Mouse (Mus musculus) hindbrain, postnatal 0 days (tissue): ENCODE measurements at regions not wholly inside any gene's neighbourhood (a gene's known extent, or its start where the extent isn't known, plus 50 kb on each side); places are given as distances from the start of the nearest gene placed in this dataset.

Experiments used
- ATAC-seq: fragments of 200-750 bp; cut with Nextera tagmentation; 2 replicates; pipeline ENCODE4 v1.8.0; 2017; ENCODE audit warnings: mild to moderate bottlenecking, moderate TSS enrichment, moderate library complexity
- DNase-seq: peaks from one replicate; pipeline ENCODE4 v3.0.0-alpha.2; 2015; ENCODE audit warnings: low spot score
- H3K27ac ChIP-seq: fragments of 300-500 bp; sonication (generic); 2 replicates; pipeline ENCODE4 v1.5.1; 2014; ENCODE audit warnings: mild to moderate bottlenecking
- H3K27me3 ChIP-seq: fragments of 300-500 bp; sonication (generic); 2 replicates; pipeline ENCODE4 v1.6.1; 2014; ENCODE audit warnings: low read length, mixed read lengths; ENCODE audit not compliant: insufficient read depth
- H3K36me3 ChIP-seq: fragments of 300-500 bp; sonication (generic); 2 replicates; pipeline ENCODE4 v1.6.1; 2014; ENCODE audit warnings: low read length, mixed read lengths; ENCODE audit not compliant: insufficient read depth
- H3K4me1 ChIP-seq: fragments of 300-500 bp; sonication (generic); 2 replicates; pipeline ENCODE4 v1.6.1; 2014; ENCODE audit warnings: antibody characterized with exemption, low read length, mixed read lengths; ENCODE audit not compliant: insufficient read depth
- H3K4me2 ChIP-seq: fragments of 300-500 bp; sonication (generic); 2 replicates; pipeline ENCODE4 v1.6.1; 2014; ENCODE audit warnings: low read depth, mild to moderate bottlenecking, low read length, moderate library complexity, mixed read lengths
- H3K4me3 ChIP-seq: fragments of 300-500 bp; sonication (generic); 2 replicates; pipeline ENCODE4 v1.5.1; 2014; ENCODE audit warnings: low read length
- H3K9ac ChIP-seq: fragments of 300-500 bp; sonication (generic); replicated peaks from 2 replicates; pipeline ENCODE4 v1.6.1; 2014; ENCODE audit warnings: mild to moderate bottlenecking, low read length, moderate library complexity, mixed read lengths
- H3K9me3 ChIP-seq: fragments of 300-500 bp; sonication (generic); 2 replicates; pipeline ENCODE4 v1.6.1; 2016; ENCODE audit warnings: low read length, mixed read lengths
- CTCF ChIP-seq: IDR thresholded peaks from 2 replicates; pipeline ENCODE4 v1.5.1; 2016; ENCODE audit warnings: antibody characterized with exemption, control low read depth, low read depth
- WGBS: fragments of 180-500 bp; shearing (Covaris S2); extraction: QIAGEN DNeasy Blood & Tissue Kit; methylation state at CpG from one replicate; pipeline ENCODE4 v1.1.7; 2014; 5-methylcytosine and 5-hydroxymethylcytosine counted together
- microRNA-seq, 2 experiments: library from miRNA; unstranded; fragments of <30 nt; microRNA quantifications; one replicate each; pipeline ENCODE4; 2016

- WGBS = 86% methylated on average over 7 of the region's 7 CpGs
- Histone ChIP-seq H3K36me3 (no peaks in the 10 kb centered on the region), H3K9ac (no peak overlapping the region), H3K27me3 (no peaks in the 10 kb centered on the region), H3K9me3 (no peaks in the 10 kb centered on the region), H3K4me1 (no peaks in the 10 kb centered on the region), H3K4me3 (no peak overlapping the region), H3K27ac (no peak overlapping the region), H3K4me2 (no peak overlapping the region)
- TF ChIP-seq CTCF = no peak
- ATAC-seq (no peak), DNase-seq (no peak)
These were observed 72.0 kb upstream of the Prox1 start for GRCm38 (mm10) chr1:190242526-190242925.

DNA sequence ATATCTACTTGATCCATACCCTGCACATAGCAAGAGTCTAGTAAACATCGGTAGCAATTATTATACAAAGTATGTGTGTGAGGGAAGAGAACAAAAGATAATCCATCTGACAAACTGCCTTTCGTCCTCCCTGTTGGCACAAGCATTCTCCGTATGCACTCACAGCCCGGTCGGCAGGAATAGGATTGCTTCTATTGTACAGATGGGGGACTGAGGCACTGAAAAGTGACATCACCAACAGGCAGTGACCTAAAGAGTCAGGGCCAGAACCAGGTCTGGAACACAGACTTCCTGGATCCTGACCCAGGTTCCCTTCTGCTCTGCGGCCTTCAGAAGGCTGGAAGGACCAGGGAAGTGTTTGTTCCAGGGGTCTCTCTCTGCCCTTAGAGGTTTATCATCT, 69.3 kb upstream of the Prox1 start:
- TF ChIP-seq CTCF = no peak
- DNase-seq (no peak), ATAC-seq (no peak)
- no peak overlapping the region for H3K9ac ChIP-seq
- H3K4me1 ChIP-seq = no peaks in the 10 kb centered on the region
- no peaks in the 10 kb centered on the region for H3K27me3 ChIP-seq
- no peak overlapping the region for H3K4me2 ChIP-seq
- WGBS = 72% methylated on average over 6 of the region's 6 CpGs
- no peaks in the 10 kb centered on the region for H3K9me3 ChIP-seq
- H3K4me3 ChIP-seq = no peak overlapping the region
- no peak overlapping the region for H3K27ac ChIP-seq
- no peaks in the 10 kb centered on the region for H3K36me3 ChIP-seq

GRCm38 (mm10) chr1:190230866-190231265, 60.4 kb upstream of the Prox1 start:
- WGBS = 61% methylated on average over 5 of the region's 5 CpGs
- no peak for DNase-seq
- no peak overlapping the region for H3K9ac ChIP-seq
- no peaks in the 10 kb centered on the region for H3K36me3 ChIP-seq
- no peak overlapping the region for H3K27ac ChIP-seq
- peaks cover 1% of the 10 kb centered on the region; the same call in 1 of the 2 replicates for H3K9me3 ChIP-seq
- no peak for ATAC-seq
- H3K4me2 ChIP-seq = no peak overlapping the region
- no peaks in the 10 kb centered on the region for H3K27me3 ChIP-seq
- H3K4me1 ChIP-seq = no peaks in the 10 kb centered on the region
- TF ChIP-seq CTCF = no peak
- H3K4me3 ChIP-seq = no peak overlapping the region

DNA sequence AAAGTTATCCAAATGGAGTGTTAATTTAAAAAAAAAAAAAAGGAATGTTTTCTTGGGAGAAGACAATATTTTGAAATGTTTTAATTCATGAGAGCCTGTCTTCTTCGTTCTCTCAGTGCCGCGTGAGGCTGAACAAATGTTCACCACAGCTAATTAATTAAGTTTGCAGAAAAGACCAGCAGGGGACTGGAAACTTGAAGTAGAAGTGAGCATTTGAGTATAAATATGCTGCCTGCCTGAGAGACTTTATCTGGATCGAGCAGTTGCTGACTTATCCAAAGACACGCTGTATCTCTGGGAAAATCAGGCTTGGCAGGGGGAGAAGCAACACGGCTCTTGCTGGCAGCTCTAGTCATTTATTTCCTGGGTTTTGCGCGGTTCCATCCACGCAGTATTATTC, 49.9 kb upstream of the Prox1 start:
- no peaks in the 10 kb centered on the region for H3K36me3 ChIP-seq
- H3K27ac ChIP-seq = no peak overlapping the region
- ATAC-seq (no peak), DNase-seq (peak; percentile 55)
- H3K9ac ChIP-seq = no peak overlapping the region
- H3K4me1 ChIP-seq = no peaks in the 10 kb centered on the region
- H3K27me3 ChIP-seq = no peaks in the 10 kb centered on the region
- no peak overlapping the region for H3K4me3 ChIP-seq
- 18% methylated on average over 9 of the region's 9 CpGs for WGBS
- peaks cover 5% of the 10 kb centered on the region for H3K9me3 ChIP-seq
- peak; percentile 27; the same call in 1 of the 2 replicates for TF ChIP-seq CTCF
- 0 out of 2 replicates have a peak overlapping the region, but pooled peaks have one; percentile 2 for H3K4me2 ChIP-seq

Small RNA genes in the stretch of these regions (microRNA-seq; reads per million reads assigned to microRNA genes)
- 0 to 0.36 reads per million in 2 experiments for gene Gm47294
